Comparison of ENCODE assay signal across 9 mouse cellular contexts in the genomic region with DNA sequence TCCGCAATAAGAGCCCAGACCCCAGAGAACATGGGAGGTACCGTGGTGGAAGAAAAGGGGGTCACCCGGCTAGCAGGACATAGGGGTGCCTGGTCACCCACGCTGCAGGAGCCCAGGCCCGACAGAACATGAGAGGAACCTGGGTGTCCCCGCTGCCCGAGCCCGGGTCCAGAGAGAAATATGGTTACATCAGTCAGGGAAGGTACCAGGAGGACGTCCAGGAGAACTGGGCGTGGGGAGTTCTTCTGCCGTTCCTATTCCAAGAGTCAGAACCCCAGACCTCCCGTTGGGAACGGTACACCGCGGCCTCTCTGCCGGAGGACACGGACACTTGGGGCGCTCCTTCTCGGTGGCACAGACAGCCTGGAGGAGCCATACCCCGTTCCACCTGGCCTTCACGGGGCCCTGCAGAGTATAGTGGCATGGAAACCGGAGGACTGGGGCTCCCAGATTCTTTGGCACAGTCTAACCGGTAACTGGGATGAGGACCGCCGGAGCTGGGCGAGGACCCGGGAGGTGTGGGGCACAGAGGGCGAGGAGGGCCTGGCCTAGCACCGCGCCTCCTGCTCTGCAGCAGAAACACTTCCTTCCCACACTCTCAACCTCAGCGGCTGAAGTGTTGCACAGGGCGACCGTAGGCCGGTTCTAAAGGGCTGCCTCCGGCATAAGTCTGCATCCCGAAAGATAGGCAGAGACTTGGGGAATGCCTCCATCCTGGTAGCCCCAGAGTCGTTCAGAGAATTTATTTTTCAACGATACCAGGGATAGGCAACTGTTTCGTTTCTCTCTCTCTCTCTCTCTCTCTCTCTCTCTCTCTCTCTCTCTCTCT. TPM values are rescaled to one million over a fixed set of nuclear protein-coding genes. Genes with fewer than 3 reads are reported as not detected.
A peak's percentile ranks its signal among the peaks of the same experiment; 100 is the strongest.
DNase-seq lines count a peak whose midpoint lies in the region; ATAC-seq and TF ChIP-seq lines count a peak whose summit lies in the region.
"Had no signal": no experiment of that assay in that cellular context is flagged by ENCODE, and none has a peak within 500 bp of the region (broad histone marks: within the 10 kb centered on the region; RNA-seq: fewer than 3 reads in every experiment).

No protein-coding gene starts in this region.

- no peak for TF ChIP-seq CTCF in ES-Bruce4 (IDR thresholded peaks at IDR 0.05; ENCODE audit: low read depth, low read length)

- peak overlapping the region; percentile 68 for H3K4me2 ChIP-seq in heart, embryonic 13.5 days
- H3K4me2 ChIP-seq in liver, embryonic 13.5 days: peak overlapping the region; percentile 71

- H3K4me3 ChIP-seq in heart, embryonic 10.5 days: peak overlapping the region; percentile 58
- peak overlapping the region; percentile 66 for H3K4me3 ChIP-seq in ES-Bruce4 (ENCODE audit: low read depth, low read length)
- H3K4me3 ChIP-seq in heart, embryonic 13.5 days: peak overlapping the region; percentile 50
- peak overlapping the region; percentile 57 for H3K4me3 ChIP-seq in liver, embryonic 13.5 days (replicated peaks)

- H3K4me1 ChIP-seq in heart, embryonic 10.5 days: peaks cover 37% of the 10 kb centered on the region
- peaks cover 4% of the 10 kb centered on the region for H3K4me1 ChIP-seq in ES-Bruce4 (ENCODE audit: control insufficient read depth, insufficient read depth, low read length)
- H3K4me1 ChIP-seq in heart, embryonic 13.5 days: peaks cover 21% of the 10 kb centered on the region
- H3K4me1 ChIP-seq in liver, embryonic 13.5 days (replicated peaks): peaks cover 27% of the 10 kb centered on the region

- peak overlapping the region; percentile 71 for H3K9ac ChIP-seq in ES-Bruce4 (ENCODE audit: low read depth, poor library complexity, severe bottlenecking)
- no peak overlapping the region for H3K9ac ChIP-seq in heart, embryonic 13.5 days
- H3K9ac ChIP-seq in liver, embryonic 13.5 days: peak overlapping the region; percentile 62

- 1% methylated on average over 39 of the region's 39 CpGs for whole genome bisulfite sequencing in heart, embryonic 10.5 days
- 2% methylated on average over 39 of the region's 39 CpGs for WGBS in heart, embryonic 13.5 days
- WGBS in liver, embryonic 13.5 days (ENCODE audit: insufficient replicate concordance): 2% methylated on average over 39 of the region's 39 CpGs

- H3K9me3 ChIP-seq in heart, embryonic 10.5 days: no peaks in the 10 kb centered on the region
- H3K9me3 ChIP-seq in ES-Bruce4 (replicated peaks; ENCODE audit: control insufficient read depth, insufficient read depth, low read length, poor library complexity, severe bottlenecking): no peaks in the 10 kb centered on the region; the same call in 1 of the 2 replicates
- H3K9me3 ChIP-seq in heart, embryonic 13.5 days: no peaks in the 10 kb centered on the region
- no peaks in the 10 kb centered on the region for H3K9me3 ChIP-seq in liver, embryonic 13.5 days (replicated peaks)
- H3K9me3 ChIP-seq: midbrain, embryonic 12.5 days had no signal

- H3K27me3 ChIP-seq in heart, embryonic 10.5 days (ENCODE audit: insufficient read depth, poor library complexity, severe bottlenecking): peaks cover 99% of the 10 kb centered on the region
- peaks cover 17% of the 10 kb centered on the region for H3K27me3 ChIP-seq in ES-Bruce4 (ENCODE audit: control insufficient read depth, insufficient read depth, low read length, poor library complexity, severe bottlenecking)
- H3K27me3 ChIP-seq in heart, embryonic 13.5 days (replicated peaks): peaks cover 100% of the 10 kb centered on the region
- H3K27me3 ChIP-seq in liver, embryonic 13.5 days: peaks cover 100% of the 10 kb centered on the region

- no peak for ATAC-seq in heart, embryonic 13.5 days (ENCODE audit: extremely low read depth, insufficient number of reproducible peaks, low FRiP score, low TSS enrichment)
- ATAC-seq in liver, embryonic 13.5 days (ENCODE audit: low read depth): peak; percentile 30; the same call in 1 of the 2 replicates

- 0 out of 2 replicates have a peak overlapping the region, but pooled peaks have one; percentile 1 for H3K27ac ChIP-seq in heart, embryonic 10.5 days
- no peak overlapping the region for H3K27ac ChIP-seq in ES-Bruce4 (ENCODE audit: insufficient read depth, low read length)
- no peak overlapping the region for H3K27ac ChIP-seq in heart, embryonic 13.5 days (replicated peaks)
- no peak overlapping the region for H3K27ac ChIP-seq in liver, embryonic 13.5 days
- H3K27ac ChIP-seq: midbrain, embryonic 12.5 days had no signal

- no peak for TF ChIP-seq EP300 in ES-Bruce4 (IDR thresholded peaks at IDR 0.05; ENCODE audit: insufficient read depth, low read depth, low read length)

- TF ChIP-seq POLR2A in ES-Bruce4 (IDR thresholded peaks at IDR 0.05; ENCODE audit: insufficient read depth, low read length): no peak

- H3K36me3 ChIP-seq in heart, embryonic 10.5 days: no peaks in the 10 kb centered on the region
- no peaks in the 10 kb centered on the region for H3K36me3 ChIP-seq in ES-Bruce4 (ENCODE audit: control insufficient read depth, insufficient read depth, low read length, poor library complexity, severe bottlenecking)
- H3K36me3 ChIP-seq in heart, embryonic 13.5 days: no peaks in the 10 kb centered on the region
- H3K36me3 ChIP-seq in liver, embryonic 13.5 days: no peaks in the 10 kb centered on the region
- H3K36me3 ChIP-seq: midbrain, embryonic 12.5 days had no signal

- intact Hi-C loops in left cerebral cortex, postnatal 4 days (cut with DNase I): no loop called here

- DNase-seq in heart, embryonic 10.5 days (ENCODE audit: low spot score): no peak
- no peak for DNase-seq in heart, adult 11 months
- no peak for DNase-seq in liver, embryonic 13.5 days
- DNase-seq in spleen, postnatal 10 days (ENCODE audit: low spot score in 2 of 2): peak; percentile 61
- no peak for DNase-seq in frontal cortex, postnatal 25 days (ENCODE audit: low spot score in 2 of 2)
- no peak for DNase-seq in left cerebral cortex, postnatal 4 days

RNA-seq across cellular contexts. Expression of a gene that starts 33.0 kb away (rescaled TPM):
- 0.05 TPM in 1 of 2 replicates, not detected in the other for polyA plus RNA-seq in heart, embryonic 10.5 days (2016; fragmentation: Nextera tagmentation; extraction: Ambion mirVana)
- 0.76 and 1.1 TPM in 2 replicates for polyA plus RNA-seq in ES-Bruce4 (2011; ENCODE audit: insufficient read depth, insufficient read length, low read depth, missing spikeins)
- polyA plus RNA-seq in heart, embryonic 13.5 days (2015; fragmentation: Nextera tagmentation; extraction: Ambion mirVana): 0.05 and 0.17 TPM in 2 replicates
- 0.79 and 0.83 TPM in 2 replicates for polyA plus RNA-seq in liver, embryonic 13.5 days (2015; fragmentation: Nextera tagmentation; extraction: Ambion mirVana)
- under 1 TPM in 1 of 2 experiments, not detected in 1; 0.08 TPM for total RNA-seq in left cerebral cortex, postnatal 4 days (2021)
- polyA plus RNA-seq: midbrain, embryonic 12.5 days had no signal

Comparison
In these comparisons a context has a peak if more than half of its experiments do, and no peak if none do; other contexts are left out.
1. DNase-seq: peak in spleen, postnatal 10 days (2 of 2); none in heart, embryonic 10.5 days (single experiment), heart, adult 11 months (single experiment), liver, embryonic 13.5 days (single experiment), frontal cortex, postnatal 25 days (0 of 2) and left cerebral cortex, postnatal 4 days (single experiment).
2. Peak in every context shown above with its lines, with median percentiles within 50 percentile points of each other: H3K4me3 ChIP-seq.